Mouse (Mus musculus): ENCODE results near the gene Rpgr. TPM values are rescaled to one million over a fixed set of nuclear protein-coding genes. Genes with fewer than 3 reads are reported as not detected.

Rpgr gene
- 19.0 and 20.8 TPM in 2 replicates for polyA plus RNA-seq (2015; fragmentation: Nextera tagmentation; extraction: Ambion mirVana)

DNA sequence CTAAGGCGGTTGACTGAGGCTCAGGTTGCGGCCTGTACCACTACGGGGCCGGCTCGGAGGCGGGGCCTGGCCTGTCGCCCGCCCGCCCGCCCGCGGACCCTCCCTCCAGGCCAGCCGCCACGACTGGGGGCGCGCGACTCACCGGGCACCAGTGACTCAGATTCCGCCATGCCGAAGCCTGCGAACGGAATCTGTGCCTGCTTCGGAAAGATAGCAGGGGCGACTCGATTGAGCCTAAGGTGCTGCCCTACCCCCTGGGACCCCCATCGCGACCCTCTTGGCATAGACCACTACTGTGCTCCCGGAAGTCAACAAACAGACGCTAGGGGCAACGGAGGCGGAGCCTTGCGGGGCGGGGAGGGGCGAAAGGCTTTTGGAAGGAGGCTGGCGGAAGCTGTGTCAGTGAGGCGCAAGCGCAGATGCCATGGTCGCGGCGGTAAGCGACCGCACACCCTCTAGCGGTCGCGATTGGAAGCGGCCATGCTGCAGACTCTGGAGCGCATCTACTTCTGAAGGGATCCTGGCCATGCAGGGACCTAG is at the start of gene Rpgr:
Gene Rpgr (minus strand): TSS at position 511 of the 540 bp plus-strand sequence.
- ATAC-seq (ENCODE audit: low FRiP score, low read depth), result peak; percentile 98
- Histone ChIP-seq H3K4me3 (peak within 1 kb of the TSS; percentile 52), H3K27ac (peak within 1 kb of the TSS; percentile 61; the same call in 1 of the 2 replicates), H3K4me2 (replicated peaks) (peak within 1 kb of the TSS; percentile 58), H3K36me3 (no peaks in the 10 kb centered on the region), H3K4me1 (no peaks in the 10 kb centered on the region), H3K9ac (peak within 1 kb of the TSS; percentile 59), H3K27me3 (no peaks in the 10 kb centered on the region), H3K9me3 (no peaks in the 10 kb centered on the region)
- WGBS, result 9% methylated on average over 46 of the region's 47 CpGs

DNA sequence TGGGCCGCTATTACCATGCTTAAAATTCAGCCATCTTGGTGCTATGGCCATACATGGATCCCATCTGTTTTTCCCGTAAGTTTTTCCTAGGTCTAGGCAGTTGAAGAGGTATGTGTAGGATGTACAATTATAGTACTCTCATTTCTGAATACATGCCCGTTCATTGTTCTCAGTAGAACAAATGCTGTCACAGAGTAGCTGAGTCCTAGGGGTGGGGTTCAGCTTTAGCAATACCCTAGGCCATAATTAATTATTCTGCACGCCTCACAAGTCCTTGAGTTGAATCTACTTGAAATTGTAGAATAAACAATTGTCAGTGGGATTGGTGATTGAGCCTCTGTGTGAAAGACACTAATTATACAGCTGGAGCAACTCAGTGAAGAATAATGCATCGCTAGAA is 41.5 kb upstream of the Rpgr start:
- H3K9me3 ChIP-seq, result no peaks in the 10 kb centered on the region
- H3K4me1 ChIP-seq, result no peaks in the 10 kb centered on the region
- H3K9ac ChIP-seq, result no peak overlapping the region
- no peak overlapping the region for H3K27ac ChIP-seq
- no peaks in the 10 kb centered on the region for H3K36me3 ChIP-seq
- H3K4me3 ChIP-seq, result no peak overlapping the region
- no peak overlapping the region for H3K4me2 ChIP-seq (replicated peaks)
- no peaks in the 10 kb centered on the region for H3K27me3 ChIP-seq
- ATAC-seq (ENCODE audit: low FRiP score, low read depth), result no peak
- 82% methylated on average over 5 of the region's 5 CpGs for WGBS

DNA sequence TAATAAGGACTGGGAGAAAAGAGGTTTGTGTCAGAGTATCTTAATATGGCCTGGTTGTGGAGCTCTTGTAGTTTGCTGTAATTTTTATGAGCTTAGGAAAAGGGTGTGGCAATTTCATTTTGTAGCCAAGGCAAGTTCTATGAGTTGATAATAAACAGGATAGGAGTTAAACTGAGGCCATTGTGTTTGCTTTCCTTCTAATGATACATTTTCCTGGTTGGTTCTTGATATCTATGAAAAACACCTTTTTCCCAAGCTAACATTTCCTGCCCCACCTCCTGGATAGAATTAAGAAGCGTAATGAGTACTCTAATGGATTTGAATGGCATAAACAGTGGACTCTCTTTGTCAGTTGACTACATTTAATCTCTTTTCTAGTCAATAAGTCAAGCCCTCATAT is 41.1 kb upstream of the Rpgr start:
- Histone ChIP-seq H3K4me3 (no peak overlapping the region), H3K27ac (no peak overlapping the region), H3K9ac (no peak overlapping the region), H3K36me3 (no peaks in the 10 kb centered on the region), H3K27me3 (no peaks in the 10 kb centered on the region), H3K4me1 (no peaks in the 10 kb centered on the region), H3K9me3 (no peaks in the 10 kb centered on the region), H3K4me2 (replicated peaks) (no peak overlapping the region)
- no peak for ATAC-seq (ENCODE audit: low FRiP score, low read depth)
- 69% methylated on average over 1 of the region's 1 CpGs for WGBS

DNA sequence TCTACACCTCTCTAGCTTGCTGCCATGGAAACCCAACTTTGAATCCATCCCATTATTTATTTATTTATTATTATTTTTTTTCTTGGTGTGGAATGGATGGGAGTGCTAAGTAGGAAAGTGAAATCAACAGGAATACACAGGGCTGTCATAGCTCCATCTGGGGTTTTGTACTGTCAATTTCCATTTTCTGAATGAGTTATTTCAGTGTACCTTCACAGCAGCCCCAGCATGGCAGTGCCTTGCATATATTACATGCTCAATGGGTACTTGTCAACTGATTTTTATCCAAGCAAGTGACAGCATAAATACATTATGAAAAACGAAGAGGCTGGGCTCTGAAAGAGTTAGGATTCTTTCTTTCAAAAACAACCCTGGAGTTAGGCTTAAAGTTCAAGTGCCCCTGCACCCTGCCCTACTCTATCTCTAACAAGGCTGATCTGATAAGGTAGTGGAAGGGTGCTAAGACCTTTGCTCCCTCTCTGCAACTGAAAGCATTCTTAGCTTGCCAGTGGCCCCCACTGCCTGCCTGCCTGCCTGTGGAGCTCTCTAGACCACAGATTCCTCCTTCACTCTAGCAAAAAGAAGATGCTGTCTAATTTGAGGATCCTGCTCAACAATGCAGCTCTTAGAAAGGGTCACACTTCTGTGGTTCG is 35.3 kb upstream of the Rpgr start, which contains the start of gene Otc:
Gene Otc (plus strand): TSS at position 454 of the 653 bp plus-strand sequence.
- no peaks in the 10 kb centered on the region for H3K27me3 ChIP-seq
- no peak within 1 kb of the TSS for H3K27ac ChIP-seq
- no peaks in the 10 kb centered on the region for H3K36me3 ChIP-seq
- no peak within 1 kb of the TSS for H3K4me2 ChIP-seq (replicated peaks)
- no peaks in the 10 kb centered on the region for H3K9me3 ChIP-seq
- H3K9ac ChIP-seq, result no peak within 1 kb of the TSS
- no peaks in the 10 kb centered on the region for H3K4me1 ChIP-seq
- no peak for ATAC-seq (ENCODE audit: low FRiP score, low read depth)
- WGBS, result 63% methylated on average over 2 of the region's 2 CpGs
- no peak within 1 kb of the TSS for H3K4me3 ChIP-seq

DNA sequence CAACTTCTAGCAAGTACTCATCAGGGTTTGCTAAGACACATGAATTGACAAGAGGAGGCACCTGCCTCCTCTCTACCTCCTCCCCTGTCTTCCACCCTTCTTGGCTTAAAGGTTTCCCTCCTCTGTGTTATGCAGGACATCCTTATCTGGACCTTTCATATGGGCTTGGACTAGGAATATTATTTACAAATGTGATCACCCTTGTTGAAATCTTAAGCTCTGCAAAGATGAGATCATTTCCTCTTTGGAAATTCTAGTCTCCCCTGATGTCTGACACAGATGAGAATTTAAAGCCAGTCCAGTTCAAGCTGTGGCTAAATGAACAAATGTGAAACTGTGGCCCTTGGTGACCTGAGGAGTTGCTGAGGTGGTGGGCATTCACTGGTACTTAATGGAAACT is 34.6 kb upstream of the Rpgr start:
- Histone ChIP-seq H3K9ac (no peak overlapping the region), H3K4me3 (no peak overlapping the region), H3K27ac (no peak overlapping the region), H3K4me1 (no peaks in the 10 kb centered on the region), H3K27me3 (no peaks in the 10 kb centered on the region), H3K9me3 (no peaks in the 10 kb centered on the region), H3K36me3 (no peaks in the 10 kb centered on the region), H3K4me2 (replicated peaks) (no peak overlapping the region)
- no peak for ATAC-seq (ENCODE audit: low FRiP score, low read depth)

DNA sequence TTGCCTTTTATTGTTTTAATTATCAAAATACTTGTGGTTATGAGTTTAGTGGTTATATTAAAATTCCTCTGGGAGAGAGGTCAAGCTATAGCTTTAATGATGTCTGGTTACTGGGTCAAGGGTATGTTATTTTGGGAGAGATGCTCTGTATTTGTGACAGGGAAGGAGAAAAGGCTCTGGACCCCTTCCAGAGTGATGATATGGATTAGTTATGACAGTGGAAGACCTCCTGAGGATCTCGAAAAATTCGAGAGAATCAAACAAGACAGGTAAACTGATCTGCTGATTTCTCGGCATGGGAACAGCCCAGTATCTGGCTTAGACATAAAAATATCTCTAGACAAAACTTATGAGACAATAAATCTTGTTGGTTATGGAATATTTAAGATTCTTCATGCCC is 27.2 kb upstream of the Rpgr start:
- Histone ChIP-seq H3K27ac (no peak overlapping the region), H3K9me3 (no peaks in the 10 kb centered on the region), H3K4me1 (no peaks in the 10 kb centered on the region), H3K4me3 (no peak overlapping the region), H3K36me3 (no peaks in the 10 kb centered on the region), H3K9ac (no peak overlapping the region), H3K27me3 (no peaks in the 10 kb centered on the region), H3K4me2 (replicated peaks) (no peak overlapping the region)
- 76% methylated on average over 3 of the region's 3 CpGs for WGBS
- no peak for ATAC-seq (ENCODE audit: low FRiP score, low read depth)

DNA sequence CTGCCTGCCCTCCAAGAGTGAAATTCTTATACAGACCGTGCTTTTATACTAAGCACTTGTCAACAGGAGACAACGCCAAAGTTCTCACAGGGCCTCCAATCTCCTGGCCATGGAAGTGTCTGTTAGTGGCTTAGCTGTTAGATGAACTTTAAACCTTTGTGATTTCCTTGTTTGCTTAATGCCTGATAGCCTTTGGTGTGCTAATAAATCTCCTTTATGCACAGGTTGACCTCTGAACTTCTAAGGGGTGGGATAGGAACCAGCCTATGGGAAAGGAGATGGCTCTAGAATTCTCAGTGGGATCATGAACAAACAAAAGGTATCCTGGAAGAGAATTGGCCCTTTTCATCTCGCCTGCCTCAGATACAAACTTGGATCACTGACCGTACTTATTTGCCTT is 22.8 kb upstream of the Rpgr start:
- H3K36me3 ChIP-seq, result no peaks in the 10 kb centered on the region
- no peak overlapping the region for H3K27ac ChIP-seq
- no peaks in the 10 kb centered on the region for H3K27me3 ChIP-seq
- H3K9ac ChIP-seq, result no peak overlapping the region
- H3K9me3 ChIP-seq, result no peaks in the 10 kb centered on the region
- no peak for ATAC-seq (ENCODE audit: low FRiP score, low read depth)
- no peak overlapping the region for H3K4me2 ChIP-seq (replicated peaks)
- no peaks in the 10 kb centered on the region for H3K4me1 ChIP-seq
- no peak overlapping the region for H3K4me3 ChIP-seq
- 62% methylated on average over 4 of the region's 4 CpGs for WGBS

DNA sequence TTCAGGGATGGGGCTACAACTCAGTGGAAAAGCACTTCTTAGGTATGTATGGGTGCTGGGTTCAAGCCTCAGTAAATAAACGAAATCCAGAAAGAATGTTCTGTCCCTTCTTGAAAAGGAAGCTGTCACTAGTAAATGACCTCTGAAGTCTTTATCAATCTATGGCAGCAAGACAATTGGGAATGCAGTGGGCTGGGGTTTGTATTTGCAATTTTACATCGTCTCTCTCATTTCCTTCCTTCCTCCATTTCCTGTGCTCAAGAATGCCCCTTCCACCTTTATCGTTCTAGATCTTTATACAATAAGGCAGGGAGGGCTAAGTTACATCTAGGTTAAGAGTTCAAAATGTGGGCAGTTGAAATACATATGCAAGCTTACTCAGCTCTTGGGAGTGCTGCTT is 17.9 kb upstream of the Rpgr start:
- Histone ChIP-seq H3K4me1 (no peaks in the 10 kb centered on the region), H3K4me2 (replicated peaks) (no peak overlapping the region), H3K27me3 (no peaks in the 10 kb centered on the region), H3K36me3 (no peaks in the 10 kb centered on the region), H3K4me3 (no peak overlapping the region), H3K27ac (no peak overlapping the region), H3K9me3 (no peaks in the 10 kb centered on the region), H3K9ac (no peak overlapping the region)
- no peak for ATAC-seq (ENCODE audit: low FRiP score, low read depth)
- WGBS, result 71% methylated on average over 3 of the region's 3 CpGs

DNA sequence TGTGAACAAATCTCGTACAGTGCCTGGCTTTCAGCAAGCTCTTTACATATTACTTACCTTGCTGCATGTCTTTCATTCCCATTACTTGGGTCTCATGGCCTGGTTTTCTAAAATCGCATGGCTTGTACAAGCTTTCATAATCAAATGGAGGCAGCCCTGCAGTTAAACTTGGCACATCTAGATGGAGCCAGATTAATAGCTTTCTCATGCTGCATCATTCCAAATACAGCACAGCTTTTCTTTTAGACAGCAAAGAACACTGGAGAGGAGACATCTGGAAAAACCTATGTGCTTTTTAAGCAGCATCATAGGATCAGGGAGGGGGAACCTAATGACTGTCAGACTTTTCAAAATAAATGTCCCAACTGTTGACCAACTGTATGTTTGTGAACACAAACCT is 16.3 kb upstream of the Rpgr start:
- H3K27ac ChIP-seq, result no peak overlapping the region
- H3K4me3 ChIP-seq, result no peak overlapping the region
- no peaks in the 10 kb centered on the region for H3K27me3 ChIP-seq
- H3K4me2 ChIP-seq (replicated peaks), result no peak overlapping the region
- WGBS, result 64% methylated on average over 2 of the region's 2 CpGs
- H3K9me3 ChIP-seq, result no peaks in the 10 kb centered on the region
- no peaks in the 10 kb centered on the region for H3K4me1 ChIP-seq
- no peak overlapping the region for H3K9ac ChIP-seq
- ATAC-seq (ENCODE audit: low FRiP score, low read depth), result no peak
- no peaks in the 10 kb centered on the region for H3K36me3 ChIP-seq

DNA sequence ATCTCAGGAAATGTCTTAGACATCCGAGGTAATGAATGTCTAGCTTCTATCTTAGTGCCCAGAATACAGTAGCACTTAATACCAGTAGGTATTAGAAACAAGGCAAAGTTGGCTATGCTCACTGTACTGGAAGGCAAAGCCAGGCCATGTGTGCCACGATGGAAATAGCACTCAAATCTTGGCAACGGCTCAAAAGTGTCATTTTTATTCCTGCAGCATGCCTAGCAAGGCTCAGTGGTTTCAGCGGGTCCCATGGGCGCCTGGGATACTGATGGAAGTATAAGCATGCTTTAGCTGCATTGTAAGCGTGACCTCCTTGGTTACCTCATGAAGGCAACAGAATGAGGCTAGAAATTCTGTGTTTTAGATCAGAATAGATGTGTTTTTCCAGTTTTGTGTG is 2.6 kb upstream of the Rpgr start:
- WGBS, result 71% methylated on average over 6 of the region's 6 CpGs
- ATAC-seq (ENCODE audit: low FRiP score, low read depth), result no peak
- H3K27me3 ChIP-seq, result no peaks in the 10 kb centered on the region
- H3K4me2 ChIP-seq (replicated peaks), result no peak overlapping the region
- no peaks in the 10 kb centered on the region for H3K9me3 ChIP-seq
- H3K36me3 ChIP-seq, result no peaks in the 10 kb centered on the region
- no peaks in the 10 kb centered on the region for H3K4me1 ChIP-seq
- H3K27ac ChIP-seq, result no peak overlapping the region
- H3K9ac ChIP-seq, result no peak overlapping the region
- H3K4me3 ChIP-seq, result no peak overlapping the region

DNA sequence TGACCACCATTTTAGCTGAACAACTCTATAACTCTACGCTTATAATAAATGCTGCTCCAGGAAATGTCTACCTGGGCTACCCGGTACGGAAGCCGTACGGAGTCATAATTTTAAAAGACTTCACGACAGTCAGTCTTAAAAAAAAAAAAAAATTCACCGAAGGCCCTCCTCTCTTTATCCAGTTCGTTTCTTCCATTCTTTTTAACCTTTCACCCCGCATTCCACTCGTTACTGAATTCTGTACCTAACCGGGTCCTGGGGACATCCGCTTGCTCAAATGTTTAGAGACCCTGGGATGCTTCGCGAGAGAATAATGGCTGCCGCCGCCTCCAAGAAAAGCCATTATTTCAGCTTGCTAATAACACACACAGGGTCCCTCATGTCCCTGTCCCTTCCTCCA is 748 bp downstream of the Rpgr start:
- Histone ChIP-seq H3K9ac (peak overlapping the region; percentile 59), H3K27ac (peak overlapping the region; percentile 61; the same call in 1 of the 2 replicates), H3K27me3 (no peaks in the 10 kb centered on the region), H3K36me3 (no peaks in the 10 kb centered on the region), H3K9me3 (no peaks in the 10 kb centered on the region), H3K4me1 (no peaks in the 10 kb centered on the region), H3K4me2 (replicated peaks) (peak overlapping the region; percentile 58), H3K4me3 (peak overlapping the region; percentile 52)
- ATAC-seq (ENCODE audit: low FRiP score, low read depth), result peak; percentile 37; the same call in 1 of the 2 replicates
- WGBS, result 17% methylated on average over 16 of the region's 16 CpGs

DNA sequence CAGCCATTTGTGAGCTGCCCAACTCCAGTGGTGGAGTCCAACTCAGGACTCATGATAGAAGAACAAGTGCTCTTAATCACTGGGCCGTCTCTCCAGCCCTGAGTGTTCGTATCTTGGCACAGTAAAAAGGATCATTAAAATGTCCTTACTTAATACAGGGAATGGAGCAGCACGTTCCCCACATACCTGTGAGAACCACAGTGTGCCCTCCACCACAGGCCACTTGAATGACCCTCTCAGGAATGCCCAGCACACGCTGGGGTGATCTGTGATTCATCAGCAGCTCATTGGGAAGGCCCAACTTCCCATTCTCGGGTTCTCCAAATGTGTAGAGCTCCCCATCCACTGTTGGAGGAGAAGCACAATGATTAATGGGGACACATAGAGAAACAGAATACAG is 10.8 kb downstream of the Rpgr start:
- no peak for ATAC-seq (ENCODE audit: low FRiP score, low read depth)
- no peak overlapping the region for H3K4me3 ChIP-seq
- whole genome bisulfite sequencing, result 73% methylated on average over 5 of the region's 5 CpGs

DNA sequence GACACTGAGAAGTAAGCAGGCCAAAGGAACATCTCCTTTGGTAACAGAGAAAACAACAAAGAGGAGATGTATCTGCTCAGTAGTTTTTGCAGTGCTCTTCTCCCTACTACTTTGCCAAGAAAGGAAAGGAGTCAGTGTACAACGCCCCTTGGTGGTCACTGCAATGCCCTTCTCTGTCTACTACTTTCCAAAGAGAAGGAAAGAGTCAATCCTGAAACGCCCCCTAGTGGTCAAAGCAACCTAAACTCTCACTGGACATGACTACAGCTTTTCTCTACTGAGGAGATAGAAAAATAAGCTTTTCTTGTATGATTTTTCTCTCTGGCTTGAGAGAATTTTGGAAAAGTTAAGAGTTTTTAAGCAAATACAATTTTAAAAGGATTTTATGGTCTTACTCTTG is 15.4 kb downstream of the Rpgr start:
- Histone ChIP-seq H3K27me3 (no peaks in the 10 kb centered on the region), H3K27ac (no peak overlapping the region), H3K4me2 (replicated peaks) (no peak overlapping the region), H3K4me3 (no peak overlapping the region), H3K36me3 (no peaks in the 10 kb centered on the region), H3K4me1 (no peaks in the 10 kb centered on the region), H3K9me3 (no peaks in the 10 kb centered on the region), H3K9ac (no peak overlapping the region)
- 10% methylated on average over 2 of the region's 2 CpGs for WGBS
- no peak for ATAC-seq (ENCODE audit: low FRiP score, low read depth)

More for the DNA sequence above, 10.8 kb downstream of the Rpgr start:
- Histone ChIP-seq H3K4me1 (no peaks in the 10 kb centered on the region), H3K36me3 (no peaks in the 10 kb centered on the region; the same call in 1 of the 2 replicates), H3K27me3 (no peaks in the 10 kb centered on the region), H3K27ac (no peak overlapping the region), H3K9ac (no peak overlapping the region), H3K9me3 (no peaks in the 10 kb centered on the region), H3K4me2 (replicated peaks) (no peak overlapping the region)
